In the genomic region with DNA sequence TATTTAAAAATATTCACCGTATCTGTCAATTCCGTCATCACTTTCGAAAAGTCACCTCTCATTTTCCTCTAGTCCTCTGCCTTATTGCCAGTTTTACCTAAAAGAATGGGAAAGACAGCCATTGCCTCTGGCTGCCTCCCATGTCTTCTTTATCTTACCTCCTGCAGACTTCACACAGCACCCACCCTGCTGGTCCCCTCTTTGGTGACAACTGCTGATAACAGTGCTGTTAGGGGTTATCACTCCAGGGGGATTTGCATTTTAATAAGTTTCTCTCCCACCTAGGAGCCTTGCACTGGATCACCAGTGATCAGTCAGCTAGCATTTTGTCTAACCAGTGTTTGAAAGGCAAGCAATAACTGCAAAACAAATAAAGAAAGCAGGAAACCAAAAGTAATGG, we compare ENCODE assay signal across 21 mouse cellular contexts.
DNase-seq lines count a peak whose midpoint lies in the region; ATAC-seq lines count a peak whose summit lies in the region.
"Had no signal": no experiment of that assay in that cellular context is flagged by ENCODE, and none has a peak within 500 bp of the region (broad histone marks: within the 10 kb centered on the region; RNA-seq: fewer than 3 reads in every experiment).

No protein-coding gene starts in this region.

- intact Hi-C loops in heart, postnatal 10 days (cut with DNase I), result no loop called here

- DNase-seq in heart, postnatal 10 days, result no peak
- DNase-seq in c-Kit-positive CD71-positive TER-119-negative erythroid progenitor cells, embryonic 14.5 days (ENCODE audit: low read depth), result peak; percentile 3
- peak; percentile 60 for DNase-seq in liver, embryonic 13.5 days
- DNase-seq in yolk sac, embryonic 10.5 days (ENCODE audit: low spot score), result peak; percentile 7
- no peak for DNase-seq in urinary bladder, adult 2 months (ENCODE audit: low spot score)
- DNase-seq: adrenal gland, postnatal 14 days; cerebellum, adult 11 months; cerebellum, adult 8-10 months; cerebellum, postnatal 14 days; embryo, embryonic 11 days; heart, adult 18-20 months had no signal

- no peaks in the 10 kb centered on the region for H3K36me3 ChIP-seq in heart, embryonic 11.5 days (ENCODE audit: control insufficient read depth, insufficient read depth, low read length)
- H3K36me3 ChIP-seq in liver, embryonic 13.5 days, result no peaks in the 10 kb centered on the region
- H3K36me3 ChIP-seq in forebrain, embryonic 16.5 days (ENCODE audit: control insufficient read depth, insufficient read depth), result no peaks in the 10 kb centered on the region
- H3K36me3 ChIP-seq: embryonic facial prominence, embryonic 15.5 days; forebrain, embryonic 10.5 days; hindbrain, embryonic 10.5 days had no signal

- ATAC-seq in heart, embryonic 11.5 days (replicated peaks; ENCODE audit: insufficient number of reproducible peaks, low FRiP score, low TSS enrichment), result peak; percentile 91
- ATAC-seq in liver, embryonic 13.5 days (ENCODE audit: low read depth), result peak; percentile 98
- ATAC-seq in forebrain, embryonic 16.5 days, result no peak
- ATAC-seq: activated CD4-positive, CD25-positive, alpha-beta regulatory T cell, adult 4 months; forebrain, embryonic 14.5 days; Patski had no signal

- 27% methylated on average over 3 of the region's 3 CpGs for WGBS in heart, embryonic 11.5 days (ENCODE audit: insufficient replicate concordance)
- WGBS in liver, embryonic 13.5 days (ENCODE audit: insufficient replicate concordance), result 27% methylated on average over 3 of the region's 3 CpGs
- WGBS in forebrain, embryonic 16.5 days, result 92% methylated on average over 3 of the region's 3 CpGs

- H3K4me3 ChIP-seq in heart, embryonic 11.5 days (ENCODE audit: low read depth, low read length), result no peak overlapping the region
- H3K4me3 ChIP-seq in liver, embryonic 13.5 days (replicated peaks), result no peak overlapping the region
- H3K4me3 ChIP-seq in forebrain, embryonic 16.5 days (replicated peaks; ENCODE audit: low read length), result no peak overlapping the region
- H3K4me3 ChIP-seq: embryonic facial prominence, embryonic 15.5 days; erythroblast, embryonic 14.5 days; forebrain, embryonic 10.5 days; hindbrain, embryonic 10.5 days had no signal

- H3K27me3 ChIP-seq in heart, embryonic 11.5 days (ENCODE audit: control insufficient read depth, insufficient read depth, low read length), result no peaks in the 10 kb centered on the region
- no peaks in the 10 kb centered on the region for H3K27me3 ChIP-seq in liver, embryonic 13.5 days
- H3K27me3 ChIP-seq in forebrain, embryonic 16.5 days (replicated peaks; ENCODE audit: control insufficient read depth, insufficient read depth, low read length), result no peaks in the 10 kb centered on the region
- H3K27me3 ChIP-seq: embryonic facial prominence, embryonic 15.5 days; Patski had no signal

- H3K9me3 ChIP-seq in heart, embryonic 11.5 days (replicated peaks; ENCODE audit: control insufficient read depth, low read length), result no peaks in the 10 kb centered on the region
- H3K9me3 ChIP-seq in liver, embryonic 13.5 days (replicated peaks), result no peaks in the 10 kb centered on the region
- H3K9me3 ChIP-seq in forebrain, embryonic 16.5 days (ENCODE audit: control insufficient read depth, low read length), result no peaks in the 10 kb centered on the region; the same call in 1 of the 2 replicates
- H3K9me3 ChIP-seq: embryonic facial prominence, embryonic 15.5 days; forebrain, embryonic 10.5 days had no signal

- no peak overlapping the region for H3K9ac ChIP-seq in heart, embryonic 11.5 days (ENCODE audit: low read depth, low read length)
- no peak overlapping the region for H3K9ac ChIP-seq in liver, embryonic 13.5 days
- no peak overlapping the region for H3K9ac ChIP-seq in forebrain, embryonic 16.5 days (replicated peaks; ENCODE audit: low read depth, low read length)
- H3K9ac ChIP-seq: embryonic facial prominence, embryonic 15.5 days; hindbrain, embryonic 14.5 days had no signal

- no peaks in the 10 kb centered on the region for H3K4me1 ChIP-seq in heart, embryonic 11.5 days (ENCODE audit: control insufficient read depth, insufficient read depth, low read length)
- H3K4me1 ChIP-seq in liver, embryonic 13.5 days (replicated peaks), result peaks cover 18% of the 10 kb centered on the region
- H3K4me1 ChIP-seq in forebrain, embryonic 16.5 days (replicated peaks; ENCODE audit: control insufficient read depth, insufficient read depth, low read length), result no peaks in the 10 kb centered on the region
- H3K4me1 ChIP-seq: embryonic facial prominence, embryonic 15.5 days; forebrain, embryonic 10.5 days; hindbrain, embryonic 10.5 days had no signal

- no peak overlapping the region for H3K27ac ChIP-seq in heart, embryonic 11.5 days (ENCODE audit: low read depth, low read length)
- H3K27ac ChIP-seq in liver, embryonic 13.5 days, result peak overlapping the region; percentile 11; the same call in 1 of the 2 replicates
- H3K27ac ChIP-seq in forebrain, embryonic 16.5 days (ENCODE audit: low read length), result no peak overlapping the region
- H3K27ac ChIP-seq: embryonic facial prominence, embryonic 15.5 days; forebrain, embryonic 10.5 days; hindbrain, embryonic 10.5 days; hindbrain, embryonic 14.5 days had no signal

- H3K4me2 ChIP-seq in heart, embryonic 11.5 days, result no peak overlapping the region
- peak overlapping the region; percentile 30 for H3K4me2 ChIP-seq in liver, embryonic 13.5 days
- no peak overlapping the region for H3K4me2 ChIP-seq in forebrain, embryonic 16.5 days (ENCODE audit: low read length)
- H3K4me2 ChIP-seq: embryonic facial prominence, embryonic 15.5 days; hindbrain, embryonic 14.5 days had no signal

Comparison
In these comparisons a context has a peak if more than half of its experiments do, and no peak if none do; other contexts are left out.
1. DNase-seq: peak in c-Kit-positive CD71-positive TER-119-negative erythroid progenitor cells, embryonic 14.5 days (single experiment), liver, embryonic 13.5 days (single experiment) and yolk sac, embryonic 10.5 days (single experiment); none in heart, postnatal 10 days (0 of 2) and urinary bladder, adult 2 months (single experiment).